Mouse (Mus musculus) embryonic fibroblast, embryonic 13.5 days (primary cell): ENCODE results near the gene Ube2e2.

Source experiments
- CTCF ChIP-seq: IDR thresholded peaks from 2 replicates; pipeline ENCODE4 v1.5.1; 2011; ENCODE audit warnings: mild to moderate bottlenecking, control low read depth, low read length, moderate library complexity, borderline replicate concordance; ENCODE audit not compliant: insufficient read depth
- POLR2A ChIP-seq: IDR thresholded peaks from 2 replicates; pipeline ENCODE4 v1.6.1; 2011; ENCODE audit warnings: low read depth, mild to moderate bottlenecking, control low read depth, low read length, moderate library complexity

DNA sequence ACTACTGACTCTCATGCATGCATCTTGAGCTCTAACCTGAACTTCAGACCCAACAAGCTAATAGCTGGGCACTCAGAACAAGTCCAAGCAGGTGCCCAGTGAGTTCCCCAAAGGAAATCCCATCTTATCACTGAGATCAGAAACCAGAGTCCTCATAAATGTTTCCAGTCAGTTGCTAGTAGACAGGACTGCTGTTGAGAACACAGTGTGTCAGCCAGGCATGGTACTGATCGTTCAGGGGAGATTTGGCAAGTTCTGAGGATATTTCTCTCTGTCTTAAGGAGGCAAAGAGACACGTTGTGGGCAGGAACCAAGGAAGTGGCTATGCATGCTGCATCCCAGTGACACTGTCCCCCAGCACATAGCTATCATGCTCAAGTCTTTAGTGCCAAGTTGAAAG, 275.5 kb downstream of the Ube2e2 start:
- TF ChIP-seq POLR2A (no peak), CTCF (no peak)
